Comparison of ENCODE assay signal across 8 mouse cellular contexts in genomic region chr6:146409692-146410426, GRCm38 (mm10).
DNase-seq lines count a peak whose midpoint lies in the region; ATAC-seq and TF ChIP-seq lines count a peak whose summit lies in the region.

No protein-coding gene starts in this region.

- peaks cover 9% of the 10 kb centered on the region; the same call in 1 of the 2 replicates for H3K4me1 ChIP-seq in hindbrain, embryonic 12.5 days

- TF ChIP-seq CTCF in Patski (IDR thresholded peaks at IDR 0.05) = peak; percentile 86

- no peaks in the 10 kb centered on the region for H3K9me3 ChIP-seq in hindbrain, embryonic 12.5 days (replicated peaks)

- WGBS in hindbrain, embryonic 12.5 days = 23% methylated on average over 10 of the region's 10 CpGs

- no peaks in the 10 kb centered on the region for H3K36me3 ChIP-seq in hindbrain, embryonic 12.5 days

- ATAC-seq in Patski = peak; percentile 87
- peak; percentile 76 for ATAC-seq in hindbrain, embryonic 12.5 days (ENCODE audit: low FRiP score)

- POLR2A ChIA-PET in Patski (lab: Charles Lee) = interaction anchor here (0.7 kb wide), 1 partner anchor 1200 kb away, joined by 3 read pairs; no protein-coding TSS in a partner anchor

- peak overlapping the region; percentile 23; the same call in 1 of the 2 replicates for H3K4me2 ChIP-seq in hindbrain, embryonic 12.5 days (replicated peaks)

- CTCF ChIA-PET in Patski (lab: Charles Lee) = interaction anchor here (0.7 to 1.9 kb wide), 12 partner anchors 10 to 245 kb away, joined by 3 to 6 read pairs (median 4); no protein-coding TSS in a partner anchor

- no peak overlapping the region for H3K4me3 ChIP-seq in hindbrain, embryonic 12.5 days

- no peak for DNase-seq in Patski (ENCODE audit: low read depth, low spot score)
- DNase-seq in cerebellum, adult 9-11 months = peak; percentile 65
- DNase-seq in frontal cortex, postnatal 10 days (ENCODE audit: low spot score in 2 of 2) = peak; percentile 43 to 72
- DNase-seq in layer of hippocampus, postnatal 14 days (ENCODE audit: low spot score in 2 of 2) = peak; percentile 82
- DNase-seq in lung, postnatal 14 days = peak; percentile 85
- DNase-seq in retina, adult 2 months (ENCODE audit: low read depth, low spot score) = peak; percentile 67
- DNase-seq in thymus, postnatal 36 days = peak; percentile 79 to 80

- 0 out of 2 replicates have a peak overlapping the region, but pooled peaks have one; percentile 28 for H3K9ac ChIP-seq in hindbrain, embryonic 12.5 days

- 0 out of 2 replicates have a peak overlapping the region, but pooled peaks have one; percentile 36 for H3K27ac ChIP-seq in hindbrain, embryonic 12.5 days

- no peaks in the 10 kb centered on the region for H3K27me3 ChIP-seq in Patski
- H3K27me3 ChIP-seq in hindbrain, embryonic 12.5 days = no peaks in the 10 kb centered on the region

- in situ Hi-C loops in Patski (cut with MboI; ENCODE audit: low pct_unique_long_range_greater_than_20kb) = loop anchor here (5.0 to 10.0 kb wide), 2 partner anchors 345 to 578 kb away; no protein-coding TSS in a partner anchor
